Mouse (Mus musculus): Measurements from ENCODE around the gene Prss21. TPM values are rescaled to one million over a fixed set of nuclear protein-coding genes. Genes with fewer than 3 reads are reported as not detected.

Gene Prss21
- not detected for polyA plus RNA-seq (2015; fragmentation: Illumina TruSeq; extraction: RNeasy Lipid Tissue Mini Kit (QIAGEN cat#74804); ENCODE audit: insufficient read depth, low read depth, low replicate concordance)

DNA sequence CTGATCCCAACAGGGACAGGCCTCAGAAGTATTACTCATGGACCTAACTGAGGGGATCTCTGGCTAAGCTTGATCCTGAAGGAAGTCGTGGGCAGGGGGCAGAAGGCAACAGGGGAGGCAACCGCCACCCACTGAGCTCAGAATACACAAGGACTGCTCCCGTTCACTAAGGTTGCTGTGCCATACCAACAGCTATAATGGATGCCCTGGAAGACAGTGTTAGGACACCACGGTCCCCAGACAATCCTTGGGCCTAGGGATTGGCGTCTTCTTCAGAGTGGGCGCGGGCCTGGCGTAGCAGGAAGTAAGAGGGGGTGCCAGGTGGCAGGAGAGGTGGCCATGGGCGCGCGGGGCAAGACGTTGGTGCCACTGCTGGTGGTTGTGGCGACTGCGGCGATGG lies at the start of gene Prss21:
TSS of gene Prss21 (plus strand) at position 301 of the 400 bp plus-strand sequence.

DNA sequence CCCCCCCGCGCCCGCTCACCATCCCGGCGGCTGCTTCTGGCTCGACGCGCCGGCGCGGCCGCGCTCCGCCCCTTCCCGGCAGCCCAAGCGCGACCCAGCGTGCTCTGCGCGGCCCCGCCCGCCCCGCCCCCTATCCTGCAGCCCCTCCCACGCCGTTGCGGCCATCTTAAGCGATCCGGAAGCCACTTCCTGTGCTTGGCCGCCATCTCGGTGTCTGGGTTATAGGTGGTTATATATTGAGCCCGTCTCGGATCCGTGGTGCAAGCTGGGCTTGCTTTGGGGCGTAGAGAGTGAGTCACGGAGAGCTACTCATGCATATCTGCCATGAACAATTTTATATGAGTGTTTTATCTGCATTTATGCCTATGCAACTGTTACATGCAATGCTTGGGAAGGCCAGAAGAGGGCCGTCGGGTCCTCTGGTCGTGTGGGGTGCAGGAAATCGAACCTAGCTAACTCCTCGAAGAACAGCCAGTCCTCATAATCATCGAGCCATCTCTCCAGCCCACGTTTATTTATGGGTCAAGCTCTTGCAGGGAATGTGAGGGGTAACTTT lies 38.7 kb upstream of the Prss21 start, which contains the start of gene Elob:
TSS of gene Elob (minus strand) at position 73 of the 556 bp plus-strand sequence.

DNA sequence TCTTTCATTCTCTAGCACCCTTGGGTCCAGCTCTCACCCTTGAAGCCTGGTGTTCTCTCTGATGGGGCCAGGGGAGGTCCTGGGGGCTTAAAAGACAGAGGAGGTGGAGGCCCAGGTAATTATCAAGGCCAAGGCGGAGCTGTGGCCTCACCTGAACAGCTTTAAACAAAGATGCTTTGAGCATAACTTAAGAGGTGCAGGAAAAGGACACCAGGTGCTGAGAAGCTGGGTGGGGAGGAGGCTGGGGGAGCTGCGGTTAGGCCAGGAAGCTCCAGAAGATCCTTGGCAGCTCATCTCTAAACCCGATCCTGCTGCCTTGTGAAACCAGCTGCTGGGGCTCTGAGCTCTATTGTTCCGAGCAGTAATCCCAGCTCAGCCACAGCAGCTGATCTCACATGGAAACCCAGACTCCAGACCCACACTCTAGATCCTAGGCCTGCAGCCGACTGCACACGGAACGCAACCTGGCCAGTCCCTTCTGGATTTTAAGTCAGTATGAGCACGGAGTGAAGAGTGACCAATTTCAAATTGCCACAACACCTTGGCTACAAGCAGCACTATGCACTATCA lies 31.8 kb upstream of the Prss21 start, which contains the start of gene Prss33:
TSS of gene Prss33 (minus strand) at position 51 of the 570 bp plus-strand sequence.

DNA sequence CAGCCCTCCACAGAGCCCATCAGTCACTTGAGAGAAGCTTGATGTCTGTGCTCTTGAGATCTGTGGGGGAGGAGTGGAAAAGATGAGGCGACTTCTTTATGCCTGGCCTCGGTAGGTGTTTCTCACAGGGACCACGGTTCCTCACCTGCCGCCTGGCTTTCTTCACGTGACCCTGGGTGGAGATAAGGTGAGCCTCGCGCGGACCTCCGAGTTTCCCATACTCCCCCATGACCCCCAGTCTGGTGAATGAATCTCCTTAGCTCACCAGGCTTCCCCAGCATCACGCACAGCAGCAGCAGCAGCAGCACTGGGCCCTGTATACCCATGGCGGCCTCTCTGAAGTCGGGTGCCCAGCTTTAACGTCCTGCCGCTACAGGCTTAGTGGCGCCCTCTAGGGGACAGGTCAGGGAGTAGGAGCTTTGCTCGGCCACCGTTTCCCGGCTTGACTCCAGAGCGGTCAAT lies 24.0 kb upstream of the Prss21 start, which contains the start of the genes Prss32 and Prss41:
TSS of gene Prss32 (plus strand) at position 44 of the 462 bp plus-strand sequence.
TSS of gene Prss41 (minus strand) at position 361 of the 462 bp plus-strand sequence.

DNA sequence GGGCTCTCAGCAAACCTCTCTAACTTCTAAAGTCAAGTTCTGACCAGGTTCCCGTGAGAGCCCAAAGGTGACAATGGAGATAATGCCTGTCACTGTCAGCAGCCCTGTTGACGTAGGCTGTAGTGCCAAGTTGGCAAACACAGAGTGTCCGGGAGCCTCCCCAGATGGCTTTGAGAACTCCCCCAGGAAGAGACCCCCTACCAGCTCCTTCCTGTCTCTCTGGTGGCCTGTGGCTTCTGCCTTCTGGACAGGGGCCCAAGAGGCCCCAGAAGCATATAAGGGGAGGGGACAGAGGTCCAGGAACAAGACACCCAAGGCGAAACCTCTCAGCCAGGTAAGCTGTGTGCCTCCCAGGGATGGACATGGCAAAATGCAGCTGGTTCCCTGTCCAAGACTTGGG lies 12.7 kb downstream of the Prss21 start, which contains the start of the genes Dcpp1 and Dcpp2:
TSS of gene Dcpp1 (plus strand) at position 301 of the 400 bp plus-strand sequence.
TSS of gene Dcpp2 (plus strand) at position 305 of the 400 bp plus-strand sequence.

DNA sequence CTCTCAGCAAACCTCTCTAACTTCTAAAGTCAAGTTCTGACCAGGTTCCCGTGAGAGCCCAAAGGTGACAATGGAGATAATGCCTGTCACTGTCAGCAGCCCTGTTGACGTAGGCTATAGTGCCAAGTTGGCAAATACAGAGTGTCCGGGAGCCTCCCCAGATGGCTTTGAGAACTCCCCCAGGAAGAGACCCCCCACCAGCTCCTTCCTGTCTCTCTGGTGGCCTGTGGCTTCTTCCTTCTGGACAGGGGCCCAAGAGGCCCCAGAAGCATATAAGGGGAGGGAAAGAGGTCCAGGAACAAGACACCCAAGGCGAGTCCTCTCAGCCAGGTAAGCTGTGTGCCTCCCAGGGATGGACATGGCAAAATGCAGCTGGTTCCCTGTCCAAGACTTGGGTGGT lies 49.3 kb downstream of the Prss21 start, which contains the start of gene Dcpp3:
TSS of gene Dcpp3 (plus strand) at position 301 of the 400 bp plus-strand sequence.

Other genes starting within 250 kb of the Prss21 start
- gene Mmp25, start 222.8 kb upstream of the Prss21 start, polyA plus RNA-seq (2015; fragmentation: Illumina TruSeq; extraction: RNeasy Lipid Tissue Mini Kit (QIAGEN cat#74804); ENCODE audit: insufficient read depth, low read depth, low replicate concordance), result 0.24 TPM
- 2.9 TPM for gene Bicdl2, start 207.6 kb upstream of the Prss21 start, polyA plus RNA-seq (2015; fragmentation: Illumina TruSeq; extraction: RNeasy Lipid Tissue Mini Kit (QIAGEN cat#74804); ENCODE audit: insufficient read depth, low read depth, low replicate concordance)
- gene Hcfc1r1, start 194.5 kb upstream of the Prss21 start, polyA plus RNA-seq (2015; fragmentation: Illumina TruSeq; extraction: RNeasy Lipid Tissue Mini Kit (QIAGEN cat#74804); ENCODE audit: insufficient read depth, low read depth, low replicate concordance), result 44.8 TPM
- gene Thoc6, start 194.2 kb upstream of the Prss21 start, polyA plus RNA-seq (2015; fragmentation: Illumina TruSeq; extraction: RNeasy Lipid Tissue Mini Kit (QIAGEN cat#74804); ENCODE audit: insufficient read depth, low read depth, low replicate concordance), result 3.1 TPM
- gene Tnfrsf12a, start 190.6 kb upstream of the Prss21 start, polyA plus RNA-seq (2015; fragmentation: Illumina TruSeq; extraction: RNeasy Lipid Tissue Mini Kit (QIAGEN cat#74804); ENCODE audit: insufficient read depth, low read depth, low replicate concordance), result 9.0 TPM
- 4.2 TPM for gene Cldn6, start 188.8 kb upstream of the Prss21 start, polyA plus RNA-seq (2015; fragmentation: Illumina TruSeq; extraction: RNeasy Lipid Tissue Mini Kit (QIAGEN cat#74804); ENCODE audit: insufficient read depth, low read depth, low replicate concordance)
- 3.5 TPM for gene Cldn9, start 184.0 kb upstream of the Prss21 start, polyA plus RNA-seq (2015; fragmentation: Illumina TruSeq; extraction: RNeasy Lipid Tissue Mini Kit (QIAGEN cat#74804); ENCODE audit: insufficient read depth, low read depth, low replicate concordance)
- gene 1520401A03Rik, start 145.3 kb upstream of the Prss21 start, polyA plus RNA-seq (2015; fragmentation: Illumina TruSeq; extraction: RNeasy Lipid Tissue Mini Kit (QIAGEN cat#74804); ENCODE audit: insufficient read depth, low read depth, low replicate concordance), result not detected
- gene Pkmyt1, start 141.7 kb upstream of the Prss21 start, polyA plus RNA-seq (2015; fragmentation: Illumina TruSeq; extraction: RNeasy Lipid Tissue Mini Kit (QIAGEN cat#74804); ENCODE audit: insufficient read depth, low read depth, low replicate concordance), result 3.3 TPM
- 5.0 TPM for gene Paqr4, start 127.2 kb upstream of the Prss21 start, polyA plus RNA-seq (2015; fragmentation: Illumina TruSeq; extraction: RNeasy Lipid Tissue Mini Kit (QIAGEN cat#74804); ENCODE audit: insufficient read depth, low read depth, low replicate concordance)
- not detected for gene Kremen2, start 122.2 kb upstream of the Prss21 start, polyA plus RNA-seq (2015; fragmentation: Illumina TruSeq; extraction: RNeasy Lipid Tissue Mini Kit (QIAGEN cat#74804); ENCODE audit: insufficient read depth, low read depth, low replicate concordance)
- 9.7 TPM for gene Flywch1, start 96.5 kb upstream of the Prss21 start, polyA plus RNA-seq (2015; fragmentation: Illumina TruSeq; extraction: RNeasy Lipid Tissue Mini Kit (QIAGEN cat#74804); ENCODE audit: insufficient read depth, low read depth, low replicate concordance)
- 1.3 TPM for gene Flywch2, start 82.0 kb upstream of the Prss21 start, polyA plus RNA-seq (2015; fragmentation: Illumina TruSeq; extraction: RNeasy Lipid Tissue Mini Kit (QIAGEN cat#74804); ENCODE audit: insufficient read depth, low read depth, low replicate concordance)
- gene Srrm2, start 77.5 kb upstream of the Prss21 start, polyA plus RNA-seq (2015; fragmentation: Illumina TruSeq; extraction: RNeasy Lipid Tissue Mini Kit (QIAGEN cat#74804); ENCODE audit: insufficient read depth, low read depth, low replicate concordance), result 176 TPM
- gene Elob, start 38.9 kb upstream of the Prss21 start, polyA plus RNA-seq (2015; fragmentation: Illumina TruSeq; extraction: RNeasy Lipid Tissue Mini Kit (QIAGEN cat#74804); ENCODE audit: insufficient read depth, low read depth, low replicate concordance), result 116 TPM
- gene Prss33, start 32.0 kb upstream of the Prss21 start, polyA plus RNA-seq (2015; fragmentation: Illumina TruSeq; extraction: RNeasy Lipid Tissue Mini Kit (QIAGEN cat#74804); ENCODE audit: insufficient read depth, low read depth, low replicate concordance), result not detected
- gene Prss32, start 24.2 kb upstream of the Prss21 start, polyA plus RNA-seq (2015; fragmentation: Illumina TruSeq; extraction: RNeasy Lipid Tissue Mini Kit (QIAGEN cat#74804); ENCODE audit: insufficient read depth, low read depth, low replicate concordance), result not detected
- gene Prss41, start 23.9 kb upstream of the Prss21 start, polyA plus RNA-seq (2015; fragmentation: Illumina TruSeq; extraction: RNeasy Lipid Tissue Mini Kit (QIAGEN cat#74804); ENCODE audit: insufficient read depth, low read depth, low replicate concordance), result not detected
- gene Dcpp1, start 12.8 kb downstream of the Prss21 start, polyA plus RNA-seq (2015; fragmentation: Illumina TruSeq; extraction: RNeasy Lipid Tissue Mini Kit (QIAGEN cat#74804); ENCODE audit: insufficient read depth, low read depth, low replicate concordance), result not detected
- not detected for gene Dcpp2, start 12.8 kb downstream of the Prss21 start, polyA plus RNA-seq (2015; fragmentation: Illumina TruSeq; extraction: RNeasy Lipid Tissue Mini Kit (QIAGEN cat#74804); ENCODE audit: insufficient read depth, low read depth, low replicate concordance)
- gene Dcpp3, start 49.4 kb downstream of the Prss21 start, polyA plus RNA-seq (2015; fragmentation: Illumina TruSeq; extraction: RNeasy Lipid Tissue Mini Kit (QIAGEN cat#74804); ENCODE audit: insufficient read depth, low read depth, low replicate concordance), result not detected
- gene Sbp, start 73.6 kb downstream of the Prss21 start, polyA plus RNA-seq (2015; fragmentation: Illumina TruSeq; extraction: RNeasy Lipid Tissue Mini Kit (QIAGEN cat#74804); ENCODE audit: insufficient read depth, low read depth, low replicate concordance), result not detected
- not detected for gene Sbpl, start 87.2 kb downstream of the Prss21 start, polyA plus RNA-seq (2015; fragmentation: Illumina TruSeq; extraction: RNeasy Lipid Tissue Mini Kit (QIAGEN cat#74804); ENCODE audit: insufficient read depth, low read depth, low replicate concordance)
- not detected for gene Prss30, start 112.5 kb downstream of the Prss21 start, polyA plus RNA-seq (2015; fragmentation: Illumina TruSeq; extraction: RNeasy Lipid Tissue Mini Kit (QIAGEN cat#74804); ENCODE audit: insufficient read depth, low read depth, low replicate concordance)
- gene Prss22, start 130.0 kb downstream of the Prss21 start, polyA plus RNA-seq (2015; fragmentation: Illumina TruSeq; extraction: RNeasy Lipid Tissue Mini Kit (QIAGEN cat#74804); ENCODE audit: insufficient read depth, low read depth, low replicate concordance), result not detected
- gene Prss27, start 170.1 kb downstream of the Prss21 start, polyA plus RNA-seq (2015; fragmentation: Illumina TruSeq; extraction: RNeasy Lipid Tissue Mini Kit (QIAGEN cat#74804); ENCODE audit: insufficient read depth, low read depth, low replicate concordance), result not detected
- 3.1 TPM for gene Kctd5, start 205.4 kb downstream of the Prss21 start, polyA plus RNA-seq (2015; fragmentation: Illumina TruSeq; extraction: RNeasy Lipid Tissue Mini Kit (QIAGEN cat#74804); ENCODE audit: insufficient read depth, low read depth, low replicate concordance)